Mouse (Mus musculus) forebrain, embryonic 15.5 days (tissue): Measurements from ENCODE around the gene Fgf12. TPM values are rescaled to one million over a fixed set of nuclear protein-coding genes. Genes with fewer than 3 reads are reported as not detected.

Experiments used
- ATAC-seq: fragments of 200-750 bp; cut with Nextera tagmentation; replicated peaks from 2 replicates; pipeline ENCODE4 v1.8.0; 2017; ENCODE audit warnings: mild to moderate bottlenecking, moderate TSS enrichment, moderate library complexity
- H3K27ac ChIP-seq: fragments of 300-500 bp; sonication (generic); replicated peaks from 2 replicates; pipeline ENCODE4 v1.5.1; 2015; ENCODE audit warnings: mild to moderate bottlenecking, inconsistent platforms
- H3K27me3 ChIP-seq: fragments of 300-500 bp; sonication (generic); 2 replicates; pipeline ENCODE4 v1.6.1; 2015; ENCODE audit warnings: inconsistent platforms
- H3K36me3 ChIP-seq: fragments of 300-500 bp; sonication (generic); 2 replicates; pipeline ENCODE4 v1.6.1; 2015; ENCODE audit warnings: mild to moderate bottlenecking, inconsistent platforms
- H3K4me1 ChIP-seq: fragments of 300-500 bp; sonication (generic); 2 replicates; pipeline ENCODE4 v1.6.1; 2015; ENCODE audit warnings: inconsistent platforms
- H3K4me2 ChIP-seq: fragments of 300-500 bp; sonication (generic); replicated peaks from 2 replicates; pipeline ENCODE4 v1.6.1; 2015; ENCODE audit warnings: mild to moderate bottlenecking, inconsistent platforms
- H3K4me3 ChIP-seq: fragments of 300-500 bp; sonication (generic); 2 replicates; pipeline ENCODE4 v1.5.1; 2015; ENCODE audit warnings: mild to moderate bottlenecking, inconsistent platforms
- H3K9ac ChIP-seq: fragments of 300-500 bp; sonication (generic); replicated peaks from 2 replicates; pipeline ENCODE4 v1.6.1; 2015; ENCODE audit warnings: mild to moderate bottlenecking, inconsistent platforms
- H3K9me3 ChIP-seq: fragments of 300-500 bp; sonication (generic); 2 replicates; pipeline ENCODE4 v1.6.1; 2016; ENCODE audit warnings: inconsistent platforms
- WGBS: fragments of 180-500 bp; shearing (Covaris S2); methylation state at CpG from one replicate; pipeline ENCODE4 v1.1.7; 2015; ENCODE audit warnings: mixed read lengths; 5-methylcytosine and 5-hydroxymethylcytosine counted together
- polyA plus RNA-seq: library from polyadenylated mRNA; unstranded; fragments of >200 nt; fragmentation: Nextera tagmentation; extraction: Ambion mirVana; gene quantifications from 2 replicates; pipeline ENCODE4 v1.2.1, GENCODE M21; 2015

Gene Fgf12
- polyA plus RNA-seq, 1 experiment from 2014 or later, result 20.8 TPM

- no peak overlapping the region for H3K27ac ChIP-seq
- no peak overlapping the region for H3K4me3 ChIP-seq
- WGBS, result 81% methylated on average over 13 of the region's 13 CpGs
- no peaks in the 10 kb centered on the region for H3K27me3 ChIP-seq
- H3K4me2 ChIP-seq, result no peak overlapping the region
- no peaks in the 10 kb centered on the region for H3K9me3 ChIP-seq
- H3K9ac ChIP-seq, result no peak overlapping the region
- 0 out of 2 replicates have a peak, but pooled peaks cover 2% of the 10 kb centered on the region for H3K4me1 ChIP-seq
- H3K36me3 ChIP-seq, result no peaks in the 10 kb centered on the region
- ATAC-seq, result no peak
Measured at GRCm38 (mm10) chr16:28596112-28596511, 156.8 kb downstream of the Fgf12 start.

GRCm38 (mm10) chr16:28593075-28593915 lies 159.6 kb downstream of the Fgf12 start:
- Histone ChIP-seq H3K4me1 (0 out of 2 replicates have a peak, but pooled peaks cover 2% of the 10 kb centered on the region), H3K27me3 (no peaks in the 10 kb centered on the region), H3K9me3 (no peaks in the 10 kb centered on the region), H3K27ac (no peak overlapping the region), H3K4me2 (peak overlapping the region; percentile 53), H3K9ac (peak overlapping the region; percentile 29; the same call in 1 of the 2 replicates), H3K36me3 (no peaks in the 10 kb centered on the region), H3K4me3 (peak overlapping the region; percentile 35)
- WGBS, result 27% methylated on average over 26 of the region's 26 CpGs
- peak; percentile 87 for ATAC-seq

- no peak overlapping the region for H3K4me3 ChIP-seq
- peak; percentile 16; the same call in 1 of the 2 replicates for ATAC-seq
- no peak overlapping the region for H3K4me2 ChIP-seq
- H3K9ac ChIP-seq, result no peak overlapping the region
- WGBS, result 82% methylated on average over 6 of the region's 6 CpGs
- H3K27me3 ChIP-seq, result no peaks in the 10 kb centered on the region
- no peaks in the 10 kb centered on the region for H3K9me3 ChIP-seq
- H3K36me3 ChIP-seq, result no peaks in the 10 kb centered on the region
- H3K4me1 ChIP-seq, result 0 out of 2 replicates have a peak, but pooled peaks cover 2% of the 10 kb centered on the region
- H3K27ac ChIP-seq, result no peak overlapping the region
Measured at GRCm38 (mm10) chr16:28592466-28592865, 160.4 kb downstream of the Fgf12 start.

GRCm38 (mm10) chr16:28591583-28591982 lies 161.3 kb downstream of the Fgf12 start:
- H3K9ac ChIP-seq, result no peak overlapping the region
- 68% methylated on average over 9 of the region's 9 CpGs for whole genome bisulfite sequencing
- no peak for ATAC-seq
- H3K4me1 ChIP-seq, result 0 out of 2 replicates have a peak, but pooled peaks cover 2% of the 10 kb centered on the region
- no peaks in the 10 kb centered on the region for H3K9me3 ChIP-seq
- no peak overlapping the region for H3K27ac ChIP-seq
- H3K4me2 ChIP-seq, result no peak overlapping the region
- H3K4me3 ChIP-seq, result no peak overlapping the region
- no peaks in the 10 kb centered on the region for H3K36me3 ChIP-seq
- no peaks in the 10 kb centered on the region for H3K27me3 ChIP-seq

GRCm38 (mm10) chr16:28572212-28572611 lies 180.7 kb downstream of the Fgf12 start:
- Histone ChIP-seq H3K9ac (no peak overlapping the region), H3K36me3 (no peaks in the 10 kb centered on the region), H3K4me3 (no peak overlapping the region), H3K27ac (no peak overlapping the region), H3K4me1 (no peaks in the 10 kb centered on the region), H3K9me3 (no peaks in the 10 kb centered on the region), H3K27me3 (no peaks in the 10 kb centered on the region), H3K4me2 (no peak overlapping the region)
- 45% methylated on average over 3 of the region's 3 CpGs for WGBS
- no peak for ATAC-seq

- under 1% methylated on average over 54 of the region's 58 CpGs for WGBS
- H3K4me3 ChIP-seq, result peak overlapping the region; percentile 73
- H3K27ac ChIP-seq, result no peak overlapping the region
- peak overlapping the region; percentile 97 for H3K4me2 ChIP-seq
- peak overlapping the region; percentile 50 for H3K9ac ChIP-seq
- H3K4me1 ChIP-seq, result peaks cover 6% of the 10 kb centered on the region
- H3K27me3 ChIP-seq, result peaks cover 26% of the 10 kb centered on the region; the same call in 1 of the 2 replicates
- H3K36me3 ChIP-seq, result no peaks in the 10 kb centered on the region
- ATAC-seq, result peak; percentile 91
- no peaks in the 10 kb centered on the region for H3K9me3 ChIP-seq
Measured at GRCm38 (mm10) chr16:28564716-28565217, 188.1 kb downstream of the Fgf12 start.

- under 1% methylated on average over 45 of the region's 45 CpGs for WGBS
- H3K4me3 ChIP-seq, result peak overlapping the region; percentile 73
- peak overlapping the region; percentile 50 for H3K9ac ChIP-seq
- H3K4me2 ChIP-seq, result peak overlapping the region; percentile 97
- no peaks in the 10 kb centered on the region for H3K9me3 ChIP-seq
- no peaks in the 10 kb centered on the region for H3K36me3 ChIP-seq
- ATAC-seq, result peak; percentile 76
- peaks cover 6% of the 10 kb centered on the region for H3K4me1 ChIP-seq
- H3K27ac ChIP-seq, result no peak overlapping the region
- H3K27me3 ChIP-seq, result peaks cover 26% of the 10 kb centered on the region; the same call in 1 of the 2 replicates
Measured at GRCm38 (mm10) chr16:28564075-28564715, 188.7 kb downstream of the Fgf12 start.

- no peak overlapping the region for H3K9ac ChIP-seq
- H3K4me1 ChIP-seq, result peaks cover 6% of the 10 kb centered on the region
- no peak overlapping the region for H3K27ac ChIP-seq
- no peaks in the 10 kb centered on the region for H3K36me3 ChIP-seq
- H3K9me3 ChIP-seq, result no peaks in the 10 kb centered on the region
- no peak for ATAC-seq
- H3K27me3 ChIP-seq, result peaks cover 26% of the 10 kb centered on the region; the same call in 1 of the 2 replicates
- no peak overlapping the region for H3K4me2 ChIP-seq
- H3K4me3 ChIP-seq, result no peak overlapping the region
- WGBS, result 77% methylated on average over 6 of the region's 6 CpGs
Measured at GRCm38 (mm10) chr16:28562847-28563246, 190.0 kb downstream of the Fgf12 start.

- no peaks in the 10 kb centered on the region for H3K36me3 ChIP-seq
- no peaks in the 10 kb centered on the region for H3K9me3 ChIP-seq
- H3K27ac ChIP-seq, result no peak overlapping the region
- no peak overlapping the region for H3K9ac ChIP-seq
- ATAC-seq, result no peak
- H3K4me2 ChIP-seq, result no peak overlapping the region
- no peaks in the 10 kb centered on the region for H3K4me1 ChIP-seq
- H3K4me3 ChIP-seq, result no peak overlapping the region
- 73% methylated on average over 10 of the region's 10 CpGs for WGBS
- H3K27me3 ChIP-seq, result no peaks in the 10 kb centered on the region
Measured at GRCm38 (mm10) chr16:28555219-28555618, 197.6 kb downstream of the Fgf12 start.

GRCm38 (mm10) chr16:28539423-28539822 lies 213.4 kb downstream of the Fgf12 start:
- WGBS, result 64% methylated on average over 3 of the region's 3 CpGs
- Histone ChIP-seq H3K27ac (no peak overlapping the region), H3K4me2 (no peak overlapping the region), H3K9ac (no peak overlapping the region), H3K36me3 (no peaks in the 10 kb centered on the region), H3K27me3 (no peaks in the 10 kb centered on the region), H3K4me1 (no peaks in the 10 kb centered on the region), H3K4me3 (no peak overlapping the region), H3K9me3 (no peaks in the 10 kb centered on the region)
- no peak for ATAC-seq

- WGBS, result 40% methylated on average over 21 of the region's 21 CpGs
- Histone ChIP-seq H3K27ac (no peak overlapping the region), H3K4me2 (peak overlapping the region; percentile 37), H3K9ac (no peak overlapping the region), H3K4me3 (peak overlapping the region; percentile 18), H3K4me1 (no peaks in the 10 kb centered on the region), H3K36me3 (no peaks in the 10 kb centered on the region), H3K27me3 (no peaks in the 10 kb centered on the region), H3K9me3 (no peaks in the 10 kb centered on the region)
- ATAC-seq, result peak; percentile 90
Measured at GRCm38 (mm10) chr16:28517596-28518524, 235.0 kb downstream of the Fgf12 start.
